Comparison of ENCODE assay signal across 25 mouse cellular contexts in genomic region chr6:131373160-131373559, GRCm38 (mm10). TPM values are rescaled to one million over a fixed set of nuclear protein-coding genes. Genes with fewer than 3 reads are reported as not detected.
"Had no signal": no experiment of that assay in that cellular context is flagged by ENCODE, and none has a peak within 500 bp of the region (broad histone marks: within the 10 kb centered on the region; RNA-seq: fewer than 3 reads in every experiment).

No protein-coding gene starts in this region.

- ATAC-seq: hindbrain, embryonic 16.5 days; inflammation-experienced regulatory T-cells, adult 6 months; intestine, embryonic 15.5 days; intestine, postnatal 0 days; liver, embryonic 12.5 days had no signal

- H3K4me3 ChIP-seq: heart, adult 2 months; heart, embryonic 13.5 days; heart, embryonic 15.5 days; hindbrain, embryonic 10.5 days; hindbrain, embryonic 12.5 days; intestine, embryonic 15.5 days; limb, embryonic 13.5 days; limb, embryonic 15.5 days; liver, embryonic 12.5 days had no signal

- DNase-seq: gastrocnemius, postnatal 10 days; gastrocnemius, postnatal 36 days; heart, adult 2 months; heart, postnatal 4 days; kidney, adult 18-20 months; kidney, adult 8-10 months; kidney, postnatal 10 days; kidney, postnatal 25 days; layer of hippocampus, adult 9-11 months; layer of hippocampus, postnatal 36 days; left cerebral cortex, postnatal 4 days had no signal

- H3K27ac ChIP-seq: heart, adult 2 months; heart, embryonic 13.5 days; heart, embryonic 15.5 days; hindbrain, embryonic 10.5 days; hindbrain, embryonic 12.5 days; hindbrain, embryonic 14.5 days; intestine, embryonic 15.5 days; limb, embryonic 13.5 days; limb, embryonic 15.5 days; liver, embryonic 12.5 days; liver, embryonic 14.5 days had no signal

RNA-seq across cellular contexts. Expression of gene Styk1, which starts 19.8 kb away (rescaled TPM):
- total RNA-seq: liver, adult 2 months had no signal
